ENCODE assay signal across 9 mouse cellular contexts in the genomic region with DNA sequence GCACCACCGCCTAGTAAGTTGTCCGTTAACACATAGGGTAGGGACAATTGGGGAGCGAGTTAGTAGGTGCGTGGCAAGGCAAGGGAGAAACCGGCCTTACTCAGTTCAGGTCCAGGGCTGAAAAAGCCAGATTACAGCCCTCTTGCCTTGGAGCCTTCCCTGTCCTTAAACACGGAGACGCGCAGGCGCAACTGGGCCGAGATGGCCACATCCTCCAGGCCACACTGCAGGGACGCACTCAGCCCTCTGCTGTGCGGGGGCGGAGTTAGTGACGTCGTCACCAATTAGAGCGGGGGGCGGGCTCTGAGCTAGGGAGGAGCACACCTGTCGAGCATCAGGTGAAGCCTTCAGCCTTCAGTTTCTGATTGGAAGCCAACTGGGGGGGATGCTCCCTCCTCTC. TPM values are rescaled to one million over a fixed set of nuclear protein-coding genes. Genes with fewer than 3 reads are reported as not detected.
DNase-seq lines count a peak whose midpoint lies in the region; ATAC-seq lines count a peak whose summit lies in the region.
"Had no signal": no experiment of that assay in that cellular context is flagged by ENCODE, and none has a peak within 500 bp of the region (broad histone marks: within the 10 kb centered on the region; RNA-seq: fewer than 3 reads in every experiment).

No protein-coding gene starts in this region.

- WGBS in embryonic facial prominence, embryonic 12.5 days = 12% methylated on average over 18 of the region's 18 CpGs
- 15% methylated on average over 18 of the region's 18 CpGs for WGBS in intestine, embryonic 16.5 days
- 11% methylated on average over 18 of the region's 18 CpGs for WGBS in midbrain, embryonic 10.5 days
- 16% methylated on average over 18 of the region's 18 CpGs for WGBS in stomach, embryonic 14.5 days

- peak; percentile 70 to 80 for DNase-seq in left cerebral cortex, postnatal 25 days (ENCODE audit: low spot score in 2 of 2)
- peak; percentile 72 for DNase-seq in midbrain, embryonic 10.5 days (ENCODE audit: low spot score)
- DNase-seq in thymus, postnatal 14 days = no peak

- H3K4me2 ChIP-seq in embryonic facial prominence, embryonic 12.5 days (replicated peaks) = peak overlapping the region; percentile 35
- H3K4me2 ChIP-seq in intestine, embryonic 16.5 days (ENCODE audit: low read depth, low read length) = peak overlapping the region; percentile 42; the same call in 1 of the 2 replicates
- H3K4me2 ChIP-seq in stomach, embryonic 14.5 days (replicated peaks; ENCODE audit: low read depth, low read length) = peak overlapping the region; percentile 25; the same call in 1 of the 2 replicates

- peak overlapping the region; percentile 5 for H3K4me3 ChIP-seq in megakaryocyte, embryonic 14.5 days (replicated peaks)
- no peak overlapping the region for H3K4me3 ChIP-seq in embryonic facial prominence, embryonic 12.5 days
- H3K4me3 ChIP-seq in intestine, embryonic 16.5 days (ENCODE audit: low read length) = peak overlapping the region; percentile 11; the same call in 1 of the 2 replicates
- H3K4me3 ChIP-seq in midbrain, embryonic 10.5 days = peak overlapping the region; percentile 32; the same call in 1 of the 2 replicates
- no peak overlapping the region; the same call in 1 of the 2 replicates for H3K4me3 ChIP-seq in stomach, embryonic 14.5 days (ENCODE audit: low read depth, low read length)

- H3K9me3 ChIP-seq in megakaryocyte, embryonic 14.5 days = no peaks in the 10 kb centered on the region
- H3K9me3 ChIP-seq in embryonic facial prominence, embryonic 12.5 days = no peaks in the 10 kb centered on the region
- H3K9me3 ChIP-seq in intestine, embryonic 16.5 days (ENCODE audit: control insufficient read depth, low read length) = no peaks in the 10 kb centered on the region
- H3K9me3 ChIP-seq in midbrain, embryonic 10.5 days (replicated peaks) = no peaks in the 10 kb centered on the region
- H3K9me3 ChIP-seq in stomach, embryonic 14.5 days (ENCODE audit: control insufficient read depth, low read depth, low read length) = no peaks in the 10 kb centered on the region

- H3K4me1 ChIP-seq in megakaryocyte, embryonic 14.5 days = peaks cover 65% of the 10 kb centered on the region
- H3K4me1 ChIP-seq in embryonic facial prominence, embryonic 12.5 days = no peaks in the 10 kb centered on the region
- H3K4me1 ChIP-seq in intestine, embryonic 16.5 days (ENCODE audit: control insufficient read depth, insufficient read depth, low read length) = peaks cover 9% of the 10 kb centered on the region; the same call in 1 of the 2 replicates
- H3K4me1 ChIP-seq in midbrain, embryonic 10.5 days = peaks cover 35% of the 10 kb centered on the region
- no peaks in the 10 kb centered on the region for H3K4me1 ChIP-seq in stomach, embryonic 14.5 days (ENCODE audit: control insufficient read depth, insufficient read depth, low read length)

- no peaks in the 10 kb centered on the region for H3K27me3 ChIP-seq in megakaryocyte, embryonic 14.5 days (replicated peaks)
- H3K27me3 ChIP-seq in embryonic facial prominence, embryonic 12.5 days = no peaks in the 10 kb centered on the region
- H3K27me3 ChIP-seq in intestine, embryonic 16.5 days (replicated peaks; ENCODE audit: control insufficient read depth, insufficient read depth, low read length) = no peaks in the 10 kb centered on the region
- 0 out of 2 replicates have a peak, but pooled peaks cover 5% of the 10 kb centered on the region for H3K27me3 ChIP-seq in midbrain, embryonic 10.5 days (ENCODE audit: low read depth, poor library complexity, severe bottlenecking)
- no peaks in the 10 kb centered on the region for H3K27me3 ChIP-seq in stomach, embryonic 14.5 days (ENCODE audit: control insufficient read depth, insufficient read depth, low read length)
- H3K27me3 ChIP-seq: Patski had no signal

- no peak overlapping the region; the same call in 1 of the 2 replicates for H3K9ac ChIP-seq in embryonic facial prominence, embryonic 12.5 days
- H3K9ac ChIP-seq in intestine, embryonic 16.5 days (ENCODE audit: low read depth, low read length) = peak overlapping the region; percentile 33; the same call in 1 of the 2 replicates
- no peak overlapping the region for H3K9ac ChIP-seq in stomach, embryonic 14.5 days (replicated peaks; ENCODE audit: low read depth, low read length)

- H3K36me3 ChIP-seq in megakaryocyte, embryonic 14.5 days (replicated peaks; ENCODE audit: low read length) = peaks cover 60% of the 10 kb centered on the region
- H3K36me3 ChIP-seq in embryonic facial prominence, embryonic 12.5 days = peaks cover 46% of the 10 kb centered on the region
- peaks cover 32% of the 10 kb centered on the region for H3K36me3 ChIP-seq in intestine, embryonic 16.5 days (ENCODE audit: control insufficient read depth, insufficient read depth, low read length)
- peaks cover 50% of the 10 kb centered on the region for H3K36me3 ChIP-seq in midbrain, embryonic 10.5 days
- H3K36me3 ChIP-seq in stomach, embryonic 14.5 days (ENCODE audit: control insufficient read depth, insufficient read depth, low read length) = peaks cover 42% of the 10 kb centered on the region

- intact Hi-C loops in left cerebral cortex, postnatal 25 days (cut with DNase I) = no loop called here

- H3K27ac ChIP-seq in embryonic facial prominence, embryonic 12.5 days = no peak overlapping the region
- no peak overlapping the region for H3K27ac ChIP-seq in intestine, embryonic 16.5 days (ENCODE audit: low read length)
- H3K27ac ChIP-seq in midbrain, embryonic 10.5 days (replicated peaks) = peak overlapping the region; percentile 67; the same call in 1 of the 2 replicates
- 0 out of 2 replicates have a peak overlapping the region, but pooled peaks have one; percentile 10 for H3K27ac ChIP-seq in stomach, embryonic 14.5 days (ENCODE audit: low read length)

- no peak for ATAC-seq in megakaryocyte, adult 5-6 weeks (ENCODE audit: poor library complexity, severe bottlenecking)
- peak; percentile 73 for ATAC-seq in embryonic facial prominence, embryonic 12.5 days (ENCODE audit: insufficient number of reproducible peaks, insufficient read depth, low FRiP score, low TSS enrichment)
- ATAC-seq in intestine, embryonic 16.5 days = peak; percentile 86
- peak; percentile 86 for ATAC-seq in stomach, embryonic 14.5 days (ENCODE audit: insufficient number of reproducible peaks, insufficient read depth, low FRiP score, low read depth)
- ATAC-seq: Patski had no signal

RNA-seq across cellular contexts. Expression of a gene that starts 29.7 kb away (rescaled TPM):
- polyA plus RNA-seq in megakaryocyte, embryonic 14.5 days (2012; ENCODE audit: insufficient read depth, low replicate concordance) = 106 and 116 TPM in 2 replicates
- total RNA-seq in megakaryocyte, adult 5-6 weeks (2015) = 9.0 and 14.4 TPM in 2 replicates
- total RNA-seq in megakaryocyte, adult 5-6 weeks (2017) = 14.3 and 18.0 TPM in 2 replicates
- polyA plus RNA-seq in embryonic facial prominence, embryonic 12.5 days (2016; fragmentation: Nextera tagmentation; extraction: Ambion mirVana) = 109 and 111 TPM in 2 replicates
- polyA plus RNA-seq in intestine, embryonic 16.5 days (2015; fragmentation: Nextera tagmentation; extraction: Ambion mirVana) = 149 and 156 TPM in 2 replicates
- total RNA-seq in left cerebral cortex, postnatal 25 days (2021) = 100 to 1,000 TPM in 1 of 2 experiments, 10 to 100 TPM in 1; 95.0 to 111 TPM
- polyA plus RNA-seq in midbrain, embryonic 10.5 days (2016; fragmentation: Nextera tagmentation; extraction: Ambion mirVana) = 212 and 273 TPM in 2 replicates
- 120 and 139 TPM in 2 replicates for polyA plus RNA-seq in stomach, embryonic 14.5 days (2014; fragmentation: Nextera tagmentation; extraction: Ambion mirVana)

RNA-seq across cellular contexts. Expression of a gene that starts 35.8 kb away (rescaled TPM):
- polyA plus RNA-seq in megakaryocyte, embryonic 14.5 days (2012; ENCODE audit: insufficient read depth, low replicate concordance) = 9.7 and 15.6 TPM in 2 replicates
- total RNA-seq in megakaryocyte, adult 5-6 weeks (2015) = 7.0 and 10.2 TPM in 2 replicates
- 1.9 and 4.5 TPM in 2 replicates for total RNA-seq in megakaryocyte, adult 5-6 weeks (2017)
- polyA plus RNA-seq in embryonic facial prominence, embryonic 12.5 days (2016; fragmentation: Nextera tagmentation; extraction: Ambion mirVana) = 7.7 and 7.8 TPM in 2 replicates
- 4.3 and 5.0 TPM in 2 replicates for polyA plus RNA-seq in intestine, embryonic 16.5 days (2015; fragmentation: Nextera tagmentation; extraction: Ambion mirVana)
- total RNA-seq in left cerebral cortex, postnatal 25 days (2021) = 1 to 10 TPM; 7.9 to 8.6 TPM
- 13.1 and 13.3 TPM in 2 replicates for polyA plus RNA-seq in midbrain, embryonic 10.5 days (2016; fragmentation: Nextera tagmentation; extraction: Ambion mirVana)
- polyA plus RNA-seq in stomach, embryonic 14.5 days (2014; fragmentation: Nextera tagmentation; extraction: Ambion mirVana) = 7.0 and 8.5 TPM in 2 replicates

RNA-seq across cellular contexts. Expression of a gene that starts 51.6 kb away (rescaled TPM):
- 0.10 TPM in 1 of 2 replicates, not detected in the other for polyA plus RNA-seq in megakaryocyte, embryonic 14.5 days (2012; ENCODE audit: insufficient read depth, low replicate concordance)
- 4.4 and 10.0 TPM in 2 replicates for total RNA-seq in megakaryocyte, adult 5-6 weeks (2015)
- 3.7 and 8.2 TPM in 2 replicates for total RNA-seq in megakaryocyte, adult 5-6 weeks (2017)
- 8.4 and 8.9 TPM in 2 replicates for polyA plus RNA-seq in embryonic facial prominence, embryonic 12.5 days (2016; fragmentation: Nextera tagmentation; extraction: Ambion mirVana)
- polyA plus RNA-seq in intestine, embryonic 16.5 days (2015; fragmentation: Nextera tagmentation; extraction: Ambion mirVana) = 2.4 and 4.7 TPM in 2 replicates
- under 1 TPM; 0.57 to 0.60 TPM for total RNA-seq in left cerebral cortex, postnatal 25 days (2021)
- 8.2 and 9.7 TPM in 2 replicates for polyA plus RNA-seq in midbrain, embryonic 10.5 days (2016; fragmentation: Nextera tagmentation; extraction: Ambion mirVana)
- polyA plus RNA-seq in stomach, embryonic 14.5 days (2014; fragmentation: Nextera tagmentation; extraction: Ambion mirVana) = 1.1 and 1.5 TPM in 2 replicates
- polyA plus RNA-seq: Patski had no signal

RNA-seq across cellular contexts. Expression of a gene that starts 56.9 kb away (rescaled TPM):
- 3.9 and 54.3 TPM in 2 replicates for polyA plus RNA-seq in megakaryocyte, embryonic 14.5 days (2012; ENCODE audit: insufficient read depth, low replicate concordance)
- total RNA-seq in megakaryocyte, adult 5-6 weeks (2015) = 20.6 and 28.6 TPM in 2 replicates
- 19.7 and 42.9 TPM in 2 replicates for total RNA-seq in megakaryocyte, adult 5-6 weeks (2017)
- 189 TPM in 2 replicates for polyA plus RNA-seq in embryonic facial prominence, embryonic 12.5 days (2016; fragmentation: Nextera tagmentation; extraction: Ambion mirVana)
- polyA plus RNA-seq in intestine, embryonic 16.5 days (2015; fragmentation: Nextera tagmentation; extraction: Ambion mirVana) = 92.4 and 100 TPM in 2 replicates
- total RNA-seq in left cerebral cortex, postnatal 25 days (2021) = 10 to 100 TPM; 17.6 to 20.7 TPM
- 152 and 156 TPM in 2 replicates for polyA plus RNA-seq in midbrain, embryonic 10.5 days (2016; fragmentation: Nextera tagmentation; extraction: Ambion mirVana)
- polyA plus RNA-seq in stomach, embryonic 14.5 days (2014; fragmentation: Nextera tagmentation; extraction: Ambion mirVana) = 150 and 155 TPM in 2 replicates

Comparison
In these comparisons a context has a peak if more than half of its experiments do, and no peak if none do; other contexts are left out.
1. H3K4me3 ChIP-seq: peak in megakaryocyte, embryonic 14.5 days (single experiment), intestine, embryonic 16.5 days (single experiment) and midbrain, embryonic 10.5 days (single experiment); none in embryonic facial prominence, embryonic 12.5 days (single experiment) and stomach, embryonic 14.5 days (single experiment).
2. H3K27ac ChIP-seq: peak in midbrain, embryonic 10.5 days (single experiment) and stomach, embryonic 14.5 days (single experiment); none in embryonic facial prominence, embryonic 12.5 days (single experiment) and intestine, embryonic 16.5 days (single experiment).
3. Peak in every context shown above with its lines, with median percentiles within 50 percentile points of each other: H3K4me2 ChIP-seq.